Mouse (Mus musculus): ENCODE measurements around the gene Krt20.

DNA sequence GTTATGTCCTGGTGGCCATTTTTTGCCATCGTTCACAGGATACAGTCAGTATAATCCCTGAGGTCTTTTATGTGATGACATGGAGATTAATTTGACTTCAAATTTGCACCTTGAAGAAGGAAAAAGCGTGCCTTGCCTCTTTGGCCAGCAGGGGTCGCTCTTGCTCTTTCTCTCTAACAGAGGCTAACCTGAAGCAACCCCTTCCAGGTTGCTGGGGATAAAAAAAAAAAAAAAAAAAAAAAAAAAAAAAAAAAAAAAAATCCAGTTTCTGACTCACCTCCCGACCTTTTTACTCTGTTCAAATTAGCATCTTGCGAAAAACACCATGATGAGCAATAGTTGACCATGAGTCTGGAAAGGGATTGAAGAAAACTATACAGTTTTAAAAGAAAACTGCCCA, 26.9 kb upstream of the Krt20 start:
- TF ChIP-seq CTCF (conservative IDR thresholded peaks at IDR 0.05; ENCODE audit: insufficient read depth, insufficient read length, low read depth, low read length), result peak; percentile 82
- TF ChIP-seq POLR2A (IDR thresholded peaks at IDR 0.05; ENCODE audit: low read depth, low read length), result no peak
